Mouse (Mus musculus) ES-E14 (cell line): ENCODE measurements around the gene Mtmr4.

Experiments
- CHD2 ChIP-seq: IDR thresholded peaks from 2 replicates; pipeline ENCODE4 v1.6.1; 2014; ENCODE audit warnings: mild to moderate bottlenecking, low read depth, low read length, inconsistent platforms
- HCFC1 ChIP-seq: IDR thresholded peaks from 2 replicates; pipeline ENCODE4 v1.6.1; 2012; ENCODE audit warnings: low read length, inconsistent platforms, borderline replicate concordance; ENCODE audit not compliant: insufficient read depth
- MAFK ChIP-seq: IDR thresholded peaks from 2 replicates; pipeline ENCODE4 v1.6.1; 2014; ENCODE audit warnings: mild to moderate bottlenecking, low read depth, low read length, inconsistent platforms; ENCODE audit not compliant: insufficient read depth
- ZC3H11A ChIP-seq: IDR thresholded peaks from 2 replicates; pipeline ENCODE4 v1.6.1; 2012; ENCODE audit warnings: low read depth, mild to moderate bottlenecking, inconsistent platforms, low read length, borderline replicate concordance
- ZNF384 ChIP-seq: IDR thresholded peaks from 2 replicates; pipeline ENCODE4 v1.6.1; 2012; ENCODE audit warnings: low read depth, low read length, inconsistent platforms

GRCm38 (mm10) chr11:87581933-87582710 is 9.8 kb upstream of the Mtmr4 start:
- TF ChIP-seq HCFC1, result no peak
- TF ChIP-seq ZC3H11A, result no peak
- TF ChIP-seq CHD2, result no peak
- no peak for TF ChIP-seq ZNF384
- TF ChIP-seq MAFK, result no peak
